Mouse (Mus musculus) heart, embryonic 16.5 days (tissue): ENCODE measurements at regions not wholly inside any gene's neighbourhood (a gene's known extent, or its start where the extent isn't known, plus 50 kb on each side); places are given as distances from the start of the nearest gene placed in this dataset.

Source experiments
- ATAC-seq: fragments of 200-750 bp; cut with Nextera tagmentation; replicated peaks from 2 replicates; pipeline ENCODE4 v1.8.0; 2017; ENCODE audit warnings: moderate number of reproducible peaks; ENCODE audit not compliant: insufficient read depth, low FRiP score; ENCODE audit errors: extremely low read depth
- H3K27ac ChIP-seq: fragments of 300-500 bp; sonication (generic); 2 replicates; pipeline ENCODE4 v1.5.1; 2014; ENCODE audit warnings: mild to moderate bottlenecking, low read length, control low read depth, moderate library complexity
- H3K27me3 ChIP-seq: fragments of 300-500 bp; sonication (generic); 2 replicates; pipeline ENCODE4 v1.6.1; 2014; ENCODE audit warnings: low read length, mixed read lengths; ENCODE audit not compliant: control insufficient read depth, insufficient read depth
- H3K36me3 ChIP-seq: fragments of 300-500 bp; sonication (generic); 2 replicates; pipeline ENCODE4 v1.6.1; 2014; ENCODE audit not compliant: control insufficient read depth, insufficient read depth
- H3K4me1 ChIP-seq: fragments of 300-500 bp; sonication (generic); 2 replicates; pipeline ENCODE4 v1.6.1; 2014; ENCODE audit warnings: low read length, mixed read lengths; ENCODE audit not compliant: control insufficient read depth, insufficient read depth
- H3K4me2 ChIP-seq: fragments of 300-500 bp; sonication (generic); 2 replicates; pipeline ENCODE4 v1.6.1; 2014; ENCODE audit warnings: low read depth, mild to moderate bottlenecking, control low read depth, low read length
- H3K4me3 ChIP-seq: fragments of 300-500 bp; sonication (generic); 2 replicates; pipeline ENCODE4 v1.5.1; 2014; ENCODE audit warnings: mild to moderate bottlenecking, control low read depth, low read length
- H3K9ac ChIP-seq: fragments of 300-500 bp; sonication (generic); 2 replicates; pipeline ENCODE4 v1.6.1; 2014; ENCODE audit warnings: low read length, control low read depth
- H3K9me3 ChIP-seq: fragments of 300-500 bp; sonication (generic); replicated peaks from 2 replicates; pipeline ENCODE4 v1.6.1; 2016; ENCODE audit warnings: low read length; ENCODE audit not compliant: control insufficient read depth
- WGBS: fragments of 180-500 bp; shearing (Covaris S2); extraction: QIAGEN DNeasy Blood & Tissue Kit; methylation state at CpG from one replicate; pipeline ENCODE4 v1.1.7; 2014; 5-methylcytosine and 5-hydroxymethylcytosine counted together

- no peaks in the 10 kb centered on the region for H3K4me1 ChIP-seq
- no peak for ATAC-seq
- no peak overlapping the region for H3K4me3 ChIP-seq
- no peaks in the 10 kb centered on the region for H3K9me3 ChIP-seq
- no peak overlapping the region for H3K27ac ChIP-seq
- no peak overlapping the region for H3K4me2 ChIP-seq
- H3K36me3 ChIP-seq, result no peaks in the 10 kb centered on the region
- peaks cover 56% of the 10 kb centered on the region for H3K27me3 ChIP-seq
- no peak overlapping the region for H3K9ac ChIP-seq
- no CpG with 5 or more reads among the region's 1 CpGs for WGBS
These were observed 100.3 kb upstream of the Cadm1 start for GRCm38 (mm10) chr9:47429691-47430090.

GRCm38 (mm10) chr9:47432715-47433114, 97.3 kb upstream of the Cadm1 start:
- no peak for ATAC-seq
- 85% methylated on average over 4 of the region's 4 CpGs for WGBS
- Histone ChIP-seq H3K36me3 (no peaks in the 10 kb centered on the region), H3K9me3 (no peaks in the 10 kb centered on the region), H3K9ac (no peak overlapping the region), H3K4me3 (no peak overlapping the region), H3K27me3 (peaks cover 52% of the 10 kb centered on the region), H3K4me2 (no peak overlapping the region), H3K27ac (no peak overlapping the region), H3K4me1 (no peaks in the 10 kb centered on the region)

GRCm38 (mm10) chr9:47433185-47433584, 96.8 kb upstream of the Cadm1 start:
- H3K9ac ChIP-seq, result no peak overlapping the region
- 70% methylated on average over 2 of the region's 2 CpGs for WGBS

GRCm38 (mm10) chr9:47434091-47434490, 95.9 kb upstream of the Cadm1 start:
- Histone ChIP-seq H3K4me3 (no peak overlapping the region), H3K36me3 (no peaks in the 10 kb centered on the region), H3K27ac (no peak overlapping the region), H3K9ac (no peak overlapping the region), H3K4me1 (no peaks in the 10 kb centered on the region), H3K9me3 (no peaks in the 10 kb centered on the region), H3K27me3 (peaks cover 53% of the 10 kb centered on the region), H3K4me2 (no peak overlapping the region)
- WGBS, result 85% methylated on average over 2 of the region's 2 CpGs
- no peak for ATAC-seq

More at GRCm38 (mm10) chr9:47433185-47433584, 96.8 kb upstream of the Cadm1 start:
- no peak overlapping the region for H3K4me2 ChIP-seq
- H3K9me3 ChIP-seq, result no peaks in the 10 kb centered on the region
- peaks cover 52% of the 10 kb centered on the region for H3K27me3 ChIP-seq
- no peak for ATAC-seq
- no peak overlapping the region for H3K4me3 ChIP-seq
- no peak overlapping the region for H3K27ac ChIP-seq
- no peaks in the 10 kb centered on the region for H3K4me1 ChIP-seq
- H3K36me3 ChIP-seq, result no peaks in the 10 kb centered on the region

- Histone ChIP-seq H3K4me1 (peaks cover 3% of the 10 kb centered on the region), H3K27ac (no peak overlapping the region), H3K27me3 (peaks cover 62% of the 10 kb centered on the region), H3K4me2 (no peak overlapping the region), H3K36me3 (no peaks in the 10 kb centered on the region), H3K4me3 (no peak overlapping the region), H3K9ac (no peak overlapping the region), H3K9me3 (no peaks in the 10 kb centered on the region)
- no peak for ATAC-seq
- 70% methylated on average over 4 of the region's 4 CpGs for WGBS
These were observed 91.0 kb upstream of the Cadm1 start for GRCm38 (mm10) chr9:47438976-47439375.

GRCm38 (mm10) chr9:47439506-47439905, 90.5 kb upstream of the Cadm1 start:
- no peak overlapping the region for H3K9ac ChIP-seq
- peak overlapping the region; percentile 53 for H3K4me2 ChIP-seq
- peak overlapping the region; percentile 24 for H3K4me3 ChIP-seq
- H3K4me1 ChIP-seq, result peaks cover 3% of the 10 kb centered on the region
- WGBS, result 32% methylated on average over 11 of the region's 11 CpGs
- no peak for ATAC-seq
- no peaks in the 10 kb centered on the region for H3K9me3 ChIP-seq
- H3K27ac ChIP-seq, result no peak overlapping the region
- H3K27me3 ChIP-seq, result peaks cover 59% of the 10 kb centered on the region
- H3K36me3 ChIP-seq, result no peaks in the 10 kb centered on the region

GRCm38 (mm10) chr9:47440128-47440527, 89.8 kb upstream of the Cadm1 start:
- Histone ChIP-seq H3K36me3 (no peaks in the 10 kb centered on the region), H3K4me3 (peak overlapping the region; percentile 24), H3K9ac (no peak overlapping the region), H3K9me3 (no peaks in the 10 kb centered on the region), H3K4me2 (peak overlapping the region; percentile 53), H3K4me1 (peaks cover 3% of the 10 kb centered on the region), H3K27ac (no peak overlapping the region), H3K27me3 (peaks cover 59% of the 10 kb centered on the region)
- ATAC-seq, result no peak
- WGBS, result 21% methylated on average over 6 of the region's 6 CpGs

- ATAC-seq, result no peak
- Histone ChIP-seq H3K4me3 (no peak overlapping the region), H3K4me1 (peaks cover 3% of the 10 kb centered on the region), H3K4me2 (no peak overlapping the region), H3K9ac (no peak overlapping the region), H3K27ac (no peak overlapping the region), H3K9me3 (no peaks in the 10 kb centered on the region), H3K27me3 (peaks cover 58% of the 10 kb centered on the region), H3K36me3 (no peaks in the 10 kb centered on the region)
- WGBS, result 66% methylated on average over 8 of the region's 8 CpGs
These were observed 88.8 kb upstream of the Cadm1 start for GRCm38 (mm10) chr9:47441155-47441554.

GRCm38 (mm10) chr9:47444168-47444567, 85.8 kb upstream of the Cadm1 start:
- 84% methylated on average over 2 of the region's 2 CpGs for WGBS
- peaks cover 3% of the 10 kb centered on the region for H3K4me1 ChIP-seq
- ATAC-seq, result no peak
- H3K4me2 ChIP-seq, result no peak overlapping the region
- H3K27ac ChIP-seq, result no peak overlapping the region
- H3K36me3 ChIP-seq, result no peaks in the 10 kb centered on the region
- H3K4me3 ChIP-seq, result no peak overlapping the region
- H3K9ac ChIP-seq, result no peak overlapping the region
- no peaks in the 10 kb centered on the region for H3K9me3 ChIP-seq
- peaks cover 35% of the 10 kb centered on the region for H3K27me3 ChIP-seq

- Histone ChIP-seq H3K4me3 (no peak overlapping the region), H3K4me2 (no peak overlapping the region), H3K27me3 (peaks cover 30% of the 10 kb centered on the region), H3K9me3 (no peaks in the 10 kb centered on the region), H3K27ac (no peak overlapping the region), H3K4me1 (peaks cover 3% of the 10 kb centered on the region), H3K9ac (no peak overlapping the region), H3K36me3 (no peaks in the 10 kb centered on the region)
- WGBS, result 28% methylated on average over 1 of the region's 1 CpGs
- no peak for ATAC-seq
These were observed 85.2 kb upstream of the Cadm1 start for GRCm38 (mm10) chr9:47444752-47445151.
